Mouse (Mus musculus) intestine, postnatal 0 days (tissue): Measurements from ENCODE around the gene Eng. TPM values are rescaled to one million over a fixed set of nuclear protein-coding genes. Genes with fewer than 3 reads are reported as not detected.

ENCODE experiments used
- ATAC-seq: fragments of 200-750 bp; cut with Nextera tagmentation; 2 replicates; pipeline ENCODE4 v1.8.0; 2017; ENCODE audit warnings: mild to moderate bottlenecking, moderate TSS enrichment, moderate library complexity
- H3K27ac ChIP-seq: fragments of 300-500 bp; sonication (generic); 2 replicates; pipeline ENCODE4 v1.5.1; 2014; ENCODE audit warnings: mild to moderate bottlenecking, low read depth, low read length, moderate library complexity
- H3K27me3 ChIP-seq: fragments of 300-500 bp; sonication (generic); replicated peaks from 2 replicates; pipeline ENCODE4 v1.6.1; 2014; ENCODE audit warnings: low read length, mixed read lengths; ENCODE audit not compliant: control insufficient read depth, insufficient read depth
- H3K36me3 ChIP-seq: fragments of 300-500 bp; sonication (generic); 2 replicates; pipeline ENCODE4 v1.6.1; 2014; ENCODE audit warnings: mild to moderate bottlenecking, moderate library complexity; ENCODE audit not compliant: control insufficient read depth, insufficient read depth
- H3K4me1 ChIP-seq: fragments of 300-500 bp; sonication (generic); replicated peaks from 2 replicates; pipeline ENCODE4 v1.6.1; 2014; ENCODE audit warnings: antibody characterized with exemption, low read length, mixed read lengths; ENCODE audit not compliant: control insufficient read depth, insufficient read depth
- H3K4me2 ChIP-seq: fragments of 300-500 bp; sonication (generic); replicated peaks from 2 replicates; pipeline ENCODE4 v1.6.1; 2014; ENCODE audit warnings: low read depth, mild to moderate bottlenecking, moderate library complexity
- H3K4me3 ChIP-seq: fragments of 300-500 bp; sonication (generic); 2 replicates; pipeline ENCODE4 v1.5.1; 2014; ENCODE audit warnings: low read depth, low read length
- H3K9ac ChIP-seq: fragments of 300-500 bp; sonication (generic); 2 replicates; pipeline ENCODE4 v1.6.1; 2014; ENCODE audit warnings: mild to moderate bottlenecking, low read depth, low read length
- H3K9me3 ChIP-seq: fragments of 300-500 bp; sonication (generic); 2 replicates; pipeline ENCODE4 v1.6.1; 2016; ENCODE audit warnings: mixed run types; ENCODE audit not compliant: control insufficient read depth
- CTCF ChIP-seq: sonication (generic); IDR thresholded peaks from 2 replicates; pipeline ENCODE4 v1.5.1; 2016; ENCODE audit warnings: low read depth, mild to moderate bottlenecking, control low read depth, antibody characterized with exemption, moderate library complexity
- WGBS: fragments of 180-500 bp; shearing (Covaris S2); extraction: QIAGEN DNeasy Blood & Tissue Kit; methylation state at CpG from one replicate; pipeline ENCODE4 v1.1.7; 2014; 5-methylcytosine and 5-hydroxymethylcytosine counted together
- polyA plus RNA-seq: library from polyadenylated mRNA; unstranded; fragments of >200 nt; fragmentation: Nextera tagmentation; extraction: Ambion mirVana; gene quantifications from 2 replicates; pipeline ENCODE4 v1.2.1, GENCODE M21; 2015

Gene Eng
- polyA plus RNA-seq, 1 experiment from 2014 or later, result 32.2 TPM

DNA sequence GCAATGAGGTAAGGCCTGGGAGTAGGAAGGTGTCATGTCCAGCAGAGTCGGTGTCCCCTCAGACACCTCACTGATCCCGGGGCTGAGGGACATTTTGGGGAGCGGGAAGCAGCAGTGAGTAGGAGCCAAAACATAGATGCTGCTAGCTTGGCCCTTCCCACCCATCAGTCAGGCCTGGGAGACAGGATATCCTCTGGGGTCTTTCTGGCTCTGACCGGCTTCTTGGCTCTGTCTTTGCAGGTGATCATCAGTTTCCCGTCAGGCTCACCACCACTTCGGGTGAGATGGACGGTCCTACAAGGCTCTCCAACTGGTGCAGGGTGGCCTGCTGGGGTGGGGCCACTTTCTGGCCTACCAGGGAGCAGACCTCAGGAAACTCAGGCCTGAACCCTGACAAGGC, 31.3 kb downstream of the Eng start:
- Histone ChIP-seq H3K9me3 (no peaks in the 10 kb centered on the region), H3K4me3 (no peak overlapping the region), H3K36me3 (peaks cover 36% of the 10 kb centered on the region), H3K9ac (no peak overlapping the region), H3K27ac (no peak overlapping the region; the same call in 1 of the 2 replicates), H3K4me2 (no peak overlapping the region), H3K27me3 (no peaks in the 10 kb centered on the region), H3K4me1 (peaks cover 9% of the 10 kb centered on the region)
- 83% methylated on average over 7 of the region's 7 CpGs for WGBS
- TF ChIP-seq CTCF, result no peak
- no peak for ATAC-seq

DNA sequence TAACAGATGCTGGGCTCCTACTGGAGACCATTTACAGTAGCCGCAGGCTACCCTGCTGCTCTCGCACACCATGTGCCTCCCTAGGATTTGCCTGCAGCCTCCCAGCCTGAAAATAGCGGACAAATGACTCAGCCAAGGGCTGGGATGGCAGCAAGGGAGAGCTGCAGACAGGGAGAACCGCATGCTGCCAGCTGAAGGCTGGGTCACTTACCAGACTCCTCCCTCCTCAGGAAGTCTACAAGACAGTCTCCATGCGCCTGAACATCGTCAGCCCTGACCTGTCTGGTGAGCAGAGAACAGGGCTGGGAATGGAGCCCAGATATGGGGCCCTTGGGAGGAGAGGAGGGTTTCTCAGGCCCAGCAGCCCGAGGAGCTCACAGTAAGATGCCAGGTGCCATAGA, 33.7 kb downstream of the Eng start:
- Histone ChIP-seq H3K27me3 (no peaks in the 10 kb centered on the region), H3K4me1 (peaks cover 9% of the 10 kb centered on the region), H3K9me3 (no peaks in the 10 kb centered on the region), H3K9ac (peak overlapping the region; percentile 11; the same call in 1 of the 2 replicates), H3K4me3 (no peak overlapping the region), H3K27ac (peak overlapping the region; percentile 21; the same call in 1 of the 2 replicates), H3K36me3 (peaks cover 51% of the 10 kb centered on the region), H3K4me2 (no peak overlapping the region)
- WGBS, result 37% methylated on average over 7 of the region's 7 CpGs
- no peak for TF ChIP-seq CTCF
- peak; percentile 26; the same call in 1 of the 2 replicates for ATAC-seq

DNA sequence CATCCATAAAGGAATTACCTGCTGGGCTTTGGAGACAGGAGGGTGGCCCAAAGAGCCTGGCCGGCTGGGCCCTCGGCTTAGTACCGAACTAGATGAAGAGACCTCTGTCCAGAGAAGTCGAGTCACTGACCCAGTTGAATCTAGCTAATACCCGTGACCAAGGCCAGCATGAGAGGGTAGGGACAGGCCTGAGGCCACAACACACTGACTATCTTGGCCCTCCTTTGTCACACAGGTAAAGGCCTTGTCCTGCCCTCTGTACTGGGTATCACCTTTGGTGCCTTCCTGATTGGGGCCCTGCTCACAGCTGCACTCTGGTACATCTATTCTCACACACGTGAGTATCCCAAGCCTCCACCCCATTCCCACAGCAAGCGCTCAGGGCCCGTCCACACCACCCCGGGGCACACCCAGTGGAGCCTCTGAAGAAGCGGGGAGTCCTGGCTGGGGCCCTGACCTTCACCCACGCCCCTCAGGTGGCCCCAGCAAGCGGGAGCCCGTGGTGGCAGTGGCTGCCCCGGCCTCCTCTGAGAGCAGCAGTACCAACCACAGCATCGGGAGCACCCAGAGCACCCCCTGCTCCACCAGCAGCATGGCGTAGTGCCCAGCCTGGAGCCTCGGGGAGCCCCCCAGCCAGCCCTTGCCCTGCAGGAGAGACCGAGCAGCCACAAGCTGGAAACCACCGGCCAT, 34.7 kb downstream of the Eng start:
- Histone ChIP-seq H3K27me3 (no peaks in the 10 kb centered on the region), H3K36me3 (peaks cover 61% of the 10 kb centered on the region), H3K9me3 (no peaks in the 10 kb centered on the region), H3K4me3 (no peak overlapping the region), H3K9ac (no peak overlapping the region), H3K4me2 (0 out of 2 replicates have a peak overlapping the region, but pooled peaks have one; percentile 9), H3K4me1 (peaks cover 9% of the 10 kb centered on the region), H3K27ac (no peak overlapping the region; the same call in 1 of the 2 replicates)
- WGBS, result 62% methylated on average over 19 of the region's 19 CpGs
- ATAC-seq, result peak; percentile 70
- TF ChIP-seq CTCF, result no peak

GRCm38 (mm10) chr2:32681754-32682153, 35.4 kb downstream of the Eng start:
- peaks cover 9% of the 10 kb centered on the region for H3K4me1 ChIP-seq
- H3K4me2 ChIP-seq, result no peak overlapping the region
- no peak for ATAC-seq
- H3K27me3 ChIP-seq, result no peaks in the 10 kb centered on the region
- no peak overlapping the region for H3K9ac ChIP-seq
- H3K27ac ChIP-seq, result no peak overlapping the region
- H3K4me3 ChIP-seq, result no peak overlapping the region
- peaks cover 68% of the 10 kb centered on the region for H3K36me3 ChIP-seq
- H3K9me3 ChIP-seq, result no peaks in the 10 kb centered on the region
- TF ChIP-seq CTCF, result no peak
- WGBS, result 61% methylated on average over 6 of the region's 6 CpGs

- Histone ChIP-seq H3K27me3 (no peaks in the 10 kb centered on the region), H3K36me3 (peaks cover 78% of the 10 kb centered on the region), H3K9me3 (no peaks in the 10 kb centered on the region), H3K4me2 (no peak overlapping the region), H3K27ac (no peak overlapping the region), H3K9ac (no peak overlapping the region), H3K4me3 (no peak overlapping the region), H3K4me1 (peaks cover 9% of the 10 kb centered on the region)
- 79% methylated on average over 14 of the region's 14 CpGs for WGBS
- ATAC-seq, result no peak
- no peak for TF ChIP-seq CTCF
These were observed 36.5 kb downstream of the Eng start for GRCm38 (mm10) chr2:32682721-32683417.

DNA sequence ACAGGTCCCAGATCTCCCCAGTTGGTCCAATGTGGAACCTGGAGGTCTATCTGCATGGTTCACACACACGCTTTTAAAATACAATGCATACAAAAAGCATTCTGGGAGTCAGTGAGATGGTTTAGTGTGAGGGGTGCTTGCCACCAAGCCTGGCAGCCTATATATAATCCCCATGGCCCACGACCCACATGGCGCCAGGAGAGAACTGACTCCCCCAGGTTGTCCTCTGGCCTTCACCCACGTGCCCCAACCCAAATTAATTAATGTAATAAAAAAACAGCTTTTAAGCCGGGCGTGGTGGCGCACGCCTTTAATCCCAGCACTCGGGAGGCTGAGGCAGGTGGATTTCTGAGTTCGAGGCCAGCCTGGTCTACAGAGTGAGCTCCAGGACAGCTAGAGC, 37.3 kb downstream of the Eng start:
- Histone ChIP-seq H3K9me3 (no peaks in the 10 kb centered on the region), H3K4me2 (no peak overlapping the region), H3K4me1 (peaks cover 9% of the 10 kb centered on the region), H3K4me3 (no peak overlapping the region), H3K9ac (no peak overlapping the region), H3K27me3 (no peaks in the 10 kb centered on the region), H3K27ac (no peak overlapping the region), H3K36me3 (peaks cover 78% of the 10 kb centered on the region)
- no peak for TF ChIP-seq CTCF
- 86% methylated on average over 10 of the region's 10 CpGs for WGBS
- ATAC-seq, result no peak
